27 mouse cellular contexts compared by ENCODE assay signal in genomic region chr13:89123396-89123795, GRCm38 (mm10).
"Had no signal": no experiment of that assay in that cellular context is flagged by ENCODE, and none has a peak within 500 bp of the region (broad histone marks: within the 10 kb centered on the region; RNA-seq: fewer than 3 reads in every experiment).

No protein-coding gene starts in this region.

- H3K27ac ChIP-seq: embryonic facial prominence, embryonic 10.5 days; embryonic facial prominence, embryonic 12.5 days; embryonic facial prominence, embryonic 13.5 days; embryonic facial prominence, embryonic 15.5 days; forebrain, embryonic 10.5 days; forebrain, embryonic 12.5 days; forebrain, embryonic 13.5 days; forebrain, embryonic 15.5 days; gastrocnemius, adult 2 months; heart, adult 2 months had no signal

- DNase-seq: cerebellum, adult 2 months; cerebellum, adult 8-10 months; cerebellum, adult 9-10 months; cerebellum, adult 9-11 months; cerebellum, postnatal 10 days; cerebellum, postnatal 14 days; cerebellum, postnatal 25 days; cerebellum, postnatal 36 days; embryo, embryonic 11 days; forebrain, postnatal 0 days; gastrocnemius, adult 2 months; gastrocnemius, postnatal 10 days; gastrocnemius, postnatal 14 days; gastrocnemius, postnatal 25 days; gastrocnemius, postnatal 36 days; heart, adult 11 months; heart, adult 18-20 months; heart, adult 2 months had no signal

- H3K27me3 ChIP-seq: embryonic facial prominence, embryonic 12.5 days; embryonic facial prominence, embryonic 13.5 days; embryonic facial prominence, embryonic 15.5 days; forebrain, embryonic 12.5 days; forebrain, embryonic 13.5 days; forebrain, embryonic 15.5 days had no signal

- H3K36me3 ChIP-seq: embryonic facial prominence, embryonic 10.5 days; embryonic facial prominence, embryonic 12.5 days; embryonic facial prominence, embryonic 13.5 days; embryonic facial prominence, embryonic 15.5 days; forebrain, embryonic 10.5 days; forebrain, embryonic 12.5 days; forebrain, embryonic 15.5 days had no signal

- H3K9me3 ChIP-seq: embryonic facial prominence, embryonic 10.5 days; embryonic facial prominence, embryonic 12.5 days; embryonic facial prominence, embryonic 13.5 days; embryonic facial prominence, embryonic 15.5 days; forebrain, embryonic 10.5 days; forebrain, embryonic 12.5 days; forebrain, embryonic 13.5 days; forebrain, embryonic 15.5 days had no signal

- H3K4me1 ChIP-seq: embryonic facial prominence, embryonic 10.5 days; embryonic facial prominence, embryonic 12.5 days; embryonic facial prominence, embryonic 13.5 days; embryonic facial prominence, embryonic 15.5 days; forebrain, embryonic 15.5 days had no signal

- H3K4me3 ChIP-seq: embryonic facial prominence, embryonic 10.5 days; embryonic facial prominence, embryonic 12.5 days; embryonic facial prominence, embryonic 13.5 days; embryonic facial prominence, embryonic 15.5 days; erythroblast, embryonic 14.5 days; forebrain, embryonic 10.5 days; forebrain, embryonic 12.5 days; forebrain, embryonic 13.5 days; forebrain, embryonic 15.5 days; gastrocnemius, adult 2 months; heart, adult 2 months had no signal
